9 mouse cellular contexts compared by ENCODE assay signal in genomic region chr8:111630105-111630521, GRCm38 (mm10). TPM values are rescaled to one million over a fixed set of nuclear protein-coding genes. Genes with fewer than 3 reads are reported as not detected.
DNase-seq lines count a peak whose midpoint lies in the region; ATAC-seq lines count a peak whose summit lies in the region.
"Had no signal": no experiment of that assay in that cellular context is flagged by ENCODE, and none has a peak within 500 bp of the region (broad histone marks: within the 10 kb centered on the region; RNA-seq: fewer than 3 reads in every experiment).

TSS of gene Ldhd (minus strand) at chr8:111630374.

- no peaks in the 10 kb centered on the region for H3K4me1 ChIP-seq in neural tube, embryonic 11.5 days (ENCODE audit: control insufficient read depth, insufficient read depth, low read length)
- no peaks in the 10 kb centered on the region for H3K4me1 ChIP-seq in brown adipose tissue, adult 24 weeks (ENCODE audit: control insufficient read depth, insufficient read depth, insufficient read length, low read length)
- H3K4me1 ChIP-seq in forebrain, embryonic 14.5 days (ENCODE audit: control insufficient read depth, insufficient read depth, low read length): no peaks in the 10 kb centered on the region

- H3K4me2 ChIP-seq in neural tube, embryonic 11.5 days (ENCODE audit: low read depth): 0 out of 2 replicates have a peak within 1 kb of the TSS, but pooled peaks have one; percentile 9
- peak within 1 kb of the TSS; percentile 26; the same call in 1 of the 2 replicates for H3K4me2 ChIP-seq in forebrain, embryonic 14.5 days (ENCODE audit: low read length)

- no peaks in the 10 kb centered on the region for H3K27me3 ChIP-seq in neural tube, embryonic 11.5 days (ENCODE audit: control insufficient read depth, insufficient read depth, low read length)
- H3K27me3 ChIP-seq in forebrain, embryonic 14.5 days (replicated peaks; ENCODE audit: control insufficient read depth, insufficient read depth, low read length): no peaks in the 10 kb centered on the region

- intact Hi-C loops in heart, postnatal 36 days (cut with DNase I): no loop called here

- no peak within 1 kb of the TSS for H3K27ac ChIP-seq in neural tube, embryonic 11.5 days (ENCODE audit: low read depth, low read length)
- 0 out of 2 replicates have a peak within 1 kb of the TSS, but pooled peaks have one; percentile 29 for H3K27ac ChIP-seq in brown adipose tissue, adult 24 weeks (replicated peaks; ENCODE audit: low read depth, low read length)
- no peak within 1 kb of the TSS for H3K27ac ChIP-seq in forebrain, embryonic 14.5 days (ENCODE audit: low read depth, low read length)

- no peaks in the 10 kb centered on the region for H3K36me3 ChIP-seq in neural tube, embryonic 11.5 days (ENCODE audit: control insufficient read depth, insufficient read depth, low read length)
- H3K36me3 ChIP-seq in forebrain, embryonic 14.5 days (ENCODE audit: control insufficient read depth, insufficient read depth, low read length): peaks cover 14% of the 10 kb centered on the region; the same call in 1 of the 2 replicates

- H3K4me3 ChIP-seq in neural tube, embryonic 11.5 days (ENCODE audit: low read depth, low read length): no peak within 1 kb of the TSS
- H3K4me3 ChIP-seq in brown adipose tissue, adult 24 weeks (ENCODE audit: insufficient read depth, low read depth, low read length): peak within 1 kb of the TSS; percentile 62
- H3K4me3 ChIP-seq in forebrain, embryonic 14.5 days (ENCODE audit: low read depth, low read length): no peak within 1 kb of the TSS

- 23% methylated on average over 13 of the region's 13 CpGs for WGBS in neural tube, embryonic 11.5 days
- WGBS in forebrain, embryonic 14.5 days: 27% methylated on average over 13 of the region's 13 CpGs

- H3K9ac ChIP-seq in neural tube, embryonic 11.5 days (ENCODE audit: low read length): no peak within 1 kb of the TSS
- H3K9ac ChIP-seq in forebrain, embryonic 14.5 days (ENCODE audit: low read length): peak within 1 kb of the TSS; percentile 29; the same call in 1 of the 2 replicates

- H3K9me3 ChIP-seq in neural tube, embryonic 11.5 days (ENCODE audit: control insufficient read depth, low read length): no peaks in the 10 kb centered on the region
- no peaks in the 10 kb centered on the region for H3K9me3 ChIP-seq in forebrain, embryonic 14.5 days (replicated peaks; ENCODE audit: control insufficient read depth, low read length)

- DNase-seq in neural tube, embryonic 11.5 days (ENCODE audit: low spot score): no peak
- DNase-seq in neural tube, embryonic 10.5 days (ENCODE audit: extremely low spot score, low spot score): no peak
- no peak for DNase-seq in forebrain, embryonic 14.5 days (ENCODE audit: low spot score)
- peak; percentile 56 to 57 for DNase-seq in heart, postnatal 36 days
- peak; percentile 44 to 65 for DNase-seq in layer of hippocampus, postnatal 10 days (ENCODE audit: low spot score in 2 of 2)
- no peak for DNase-seq in embryo, embryonic 9.5 days (ENCODE audit: extremely low spot score)

- no peak for ATAC-seq in neural tube, embryonic 11.5 days (ENCODE audit: insufficient read depth, low FRiP score, low TSS enrichment)
- ATAC-seq in forebrain, embryonic 14.5 days: 0 out of 2 replicates have a peak, but pooled peaks have one; percentile 37
- ATAC-seq in megakaryocyte-erythroid progenitor cell, adult 5-6 weeks (replicated peaks; ENCODE audit: low FRiP score, low TSS enrichment, poor library complexity, severe bottlenecking): peak; percentile 82

RNA-seq across cellular contexts. Expression of gene Ldhd, which starts in this region (rescaled TPM):
- 0.15 and 0.21 TPM in 2 replicates for polyA plus RNA-seq in neural tube, embryonic 11.5 days (2014; fragmentation: Nextera tagmentation; extraction: Ambion mirVana)
- 84.9 and 93.8 TPM in 2 replicates for polyA plus RNA-seq in brown adipose tissue, adult 24 weeks (2012; ENCODE audit: insufficient read depth, insufficient read length, missing spikeins)
- 0.20 and 0.22 TPM in 2 replicates for polyA plus RNA-seq in forebrain, embryonic 14.5 days (2014; fragmentation: Nextera tagmentation; extraction: Ambion mirVana)
- 10 to 100 TPM; 36.7 to 43.6 TPM for total RNA-seq in heart, postnatal 36 days (2021)
- total RNA-seq in layer of hippocampus, postnatal 10 days (2021): 1 to 10 TPM; 2.3 to 2.6 TPM
- total RNA-seq in megakaryocyte-erythroid progenitor cell, adult 5-6 weeks (2014; fragmentation: Nextera tagmentation): 0.15 and 1.1 TPM in 2 replicates
- 0.09 and 0.15 TPM in 2 replicates for total RNA-seq in megakaryocyte-erythroid progenitor cell, adult 5-6 weeks (2017)
- polyA plus RNA-seq: G1E had no signal

Comparison
In these comparisons a context has a peak if more than half of its experiments do, and no peak if none do; other contexts are left out.
1. RNA of gene Ldhd (total RNA-seq): 36.7 to 43.6 TPM in heart, postnatal 36 days; 2.3 to 2.6 TPM in layer of hippocampus, postnatal 10 days and 0.09 to 1.1 TPM in megakaryocyte-erythroid progenitor cell, adult 5-6 weeks; every median in the first group is over 10 times any median in the second.
2. RNA of gene Ldhd (polyA plus RNA-seq): 84.9 to 93.8 TPM in brown adipose tissue, adult 24 weeks; 0.15 to 0.21 TPM in neural tube, embryonic 11.5 days and 0.20 to 0.22 TPM in forebrain, embryonic 14.5 days; every median in the first group is over 10 times any median in the second.
3. Peak in ATAC-seq, H3K9ac ChIP-seq and H3K4me2 ChIP-seq in forebrain, embryonic 14.5 days; RNA of the gene not detected or under 1 TPM.
4. DNase-seq: peak in heart, postnatal 36 days (2 of 2) and layer of hippocampus, postnatal 10 days (2 of 2); none in neural tube, embryonic 11.5 days (single experiment), neural tube, embryonic 10.5 days (single experiment), forebrain, embryonic 14.5 days (single experiment) and embryo, embryonic 9.5 days (single experiment).